Mouse (Mus musculus) liver, embryonic 13.5 days (tissue): ENCODE measurements around the gene Prss53. TPM values are rescaled to one million over a fixed set of nuclear protein-coding genes. Genes with fewer than 3 reads are reported as not detected.

Experiments used
- ATAC-seq: fragments of 200-750 bp; cut with Nextera tagmentation; 2 replicates; pipeline ENCODE4 v1.8.0; 2017; ENCODE audit warnings: low read depth, mild to moderate bottlenecking, moderate number of reproducible peaks, moderate library complexity
- DNase-seq: peaks from one replicate; pipeline ENCODE4 v3.0.0; 2022
- H3K27ac ChIP-seq: fragments of 300-500 bp; sonication (generic); 2 replicates; pipeline ENCODE4 v1.5.1; 2015; ENCODE audit warnings: moderate library complexity, mild to moderate bottlenecking, inconsistent platforms
- H3K27me3 ChIP-seq: fragments of 300-500 bp; sonication (generic); 2 replicates; pipeline ENCODE4 v1.6.1; 2015; ENCODE audit warnings: mild to moderate bottlenecking, inconsistent platforms
- H3K36me3 ChIP-seq: fragments of 300-500 bp; sonication (generic); 2 replicates; pipeline ENCODE4 v1.6.1; 2015; ENCODE audit warnings: mild to moderate bottlenecking, inconsistent platforms
- H3K4me1 ChIP-seq: fragments of 300-500 bp; sonication (generic); replicated peaks from 2 replicates; pipeline ENCODE4 v1.6.1; 2015; ENCODE audit warnings: inconsistent platforms
- H3K4me2 ChIP-seq: fragments of 300-500 bp; sonication (generic); 2 replicates; pipeline ENCODE4 v1.6.1; 2015; ENCODE audit warnings: inconsistent platforms, mild to moderate bottlenecking, moderate library complexity
- H3K4me3 ChIP-seq: fragments of 300-500 bp; sonication (generic); replicated peaks from 2 replicates; pipeline ENCODE4 v1.5.1; 2015; ENCODE audit warnings: mild to moderate bottlenecking, inconsistent platforms
- H3K9ac ChIP-seq: fragments of 300-500 bp; sonication (generic); 2 replicates; pipeline ENCODE4 v1.6.1; 2015; ENCODE audit warnings: mild to moderate bottlenecking, inconsistent platforms
- H3K9me3 ChIP-seq: fragments of 300-500 bp; sonication (generic); replicated peaks from 2 replicates; pipeline ENCODE4 v1.6.1; 2016; ENCODE audit warnings: inconsistent platforms
- WGBS: fragments of 180-500 bp; shearing (Covaris S2); methylation state at CpG from one replicate; pipeline ENCODE4 v1.1.7; 2015; ENCODE audit not compliant: insufficient replicate concordance; 5-methylcytosine and 5-hydroxymethylcytosine counted together
- polyA plus RNA-seq: library from polyadenylated mRNA; unstranded; fragments of >200 nt; fragmentation: Nextera tagmentation; extraction: Ambion mirVana; gene quantifications from 2 replicates; pipeline ENCODE4 v1.2.1, GENCODE M21; 2015

Prss53 gene
- polyA plus RNA-seq, 1 experiment from 2014 or later: 0.24 TPM

DNA sequence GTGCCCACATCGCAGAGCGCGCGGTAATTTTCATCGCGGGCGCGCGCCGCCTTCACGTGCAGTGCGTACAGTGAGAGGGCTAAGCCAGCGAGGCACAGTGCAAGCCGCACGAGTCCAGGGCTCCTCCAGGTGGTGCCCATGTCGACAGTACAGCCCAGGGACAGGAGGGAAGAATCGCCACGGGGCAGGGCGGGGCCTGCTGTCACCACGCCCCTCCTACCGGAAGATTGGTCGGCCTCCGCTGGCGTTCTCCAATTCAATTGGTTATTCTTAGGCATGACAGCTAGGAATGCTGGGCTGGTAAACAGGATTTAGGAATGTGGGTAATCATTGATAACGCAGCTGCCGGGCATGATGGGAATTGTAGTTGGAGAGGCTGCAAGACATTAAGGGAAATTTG lies 4.7 kb upstream of the Prss53 start, which contains the start of the genes Gm21974 and Vkorc1:
Gene Gm21974 (minus strand): TSS at position 13 of the 400 bp plus-strand sequence.
Gene Vkorc1 (minus strand): TSS at position 176 of the 400 bp plus-strand sequence.
- H3K9ac ChIP-seq: peak within 1 kb of the TSS; percentile 79
- H3K36me3 ChIP-seq: peaks cover 25% of the 10 kb centered on the region
- H3K4me3 ChIP-seq: peak within 1 kb of the TSS; percentile 70
- peak; percentile 96 for ATAC-seq
- DNase-seq: peak; percentile 97
- peaks cover 60% of the 10 kb centered on the region for H3K4me1 ChIP-seq
- 0% methylated on average over 26 of the region's 26 CpGs for WGBS
- H3K4me2 ChIP-seq: peak within 1 kb of the TSS; percentile 90
- H3K27me3 ChIP-seq: no peaks in the 10 kb centered on the region
- no peaks in the 10 kb centered on the region for H3K9me3 ChIP-seq
- peak within 1 kb of the TSS; percentile 86 for H3K27ac ChIP-seq

DNA sequence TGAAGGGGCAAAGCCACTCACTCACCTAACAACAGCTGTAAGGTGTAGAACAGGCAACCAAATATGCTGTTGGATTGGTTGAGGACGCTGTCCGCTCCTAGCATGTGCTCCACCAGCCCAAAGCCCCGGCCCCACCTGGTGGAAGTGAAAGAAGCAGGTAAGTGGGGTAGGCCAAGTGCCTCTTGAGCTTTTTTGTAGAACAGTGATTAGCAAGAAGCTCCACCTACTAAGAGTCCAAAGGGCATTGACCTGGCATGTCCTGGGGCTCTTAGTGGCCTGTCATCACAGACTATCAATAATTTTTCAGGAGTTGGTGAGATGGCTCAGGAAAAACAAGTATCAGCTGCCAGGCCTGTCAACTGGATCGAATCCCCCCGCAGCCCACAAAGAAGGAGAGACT lies 3.7 kb upstream of the Prss53 start:
- H3K9me3 ChIP-seq: no peaks in the 10 kb centered on the region
- DNase-seq: no peak
- ATAC-seq: no peak
- peak overlapping the region; percentile 70 for H3K4me3 ChIP-seq
- no peaks in the 10 kb centered on the region for H3K27me3 ChIP-seq
- peak overlapping the region; percentile 79 for H3K9ac ChIP-seq
- H3K27ac ChIP-seq: peak overlapping the region; percentile 86
- H3K36me3 ChIP-seq: peaks cover 28% of the 10 kb centered on the region
- 75% methylated on average over 5 of the region's 5 CpGs for WGBS
- peaks cover 50% of the 10 kb centered on the region for H3K4me1 ChIP-seq
- H3K4me2 ChIP-seq: peak overlapping the region; percentile 90

DNA sequence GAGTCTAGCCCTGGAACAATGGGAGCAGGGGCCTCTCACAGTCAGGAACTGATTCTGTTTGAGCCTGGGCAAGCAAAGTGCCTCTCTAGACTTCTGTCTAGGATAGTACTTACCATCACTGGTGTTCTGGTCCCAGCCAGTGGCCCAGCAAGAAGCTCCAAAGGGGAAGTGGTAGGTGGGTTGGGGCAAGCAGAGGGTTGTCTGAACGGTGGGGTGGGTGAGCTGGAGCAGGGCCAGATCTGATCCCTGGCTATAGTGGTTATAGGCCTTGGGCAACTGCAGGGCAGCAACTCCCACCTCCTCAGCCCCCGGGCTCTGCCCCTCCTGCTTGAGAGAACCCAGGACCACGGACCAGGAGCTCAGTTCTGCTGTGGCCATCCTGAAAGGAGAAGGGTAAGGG lies 1.9 kb downstream of the Prss53 start:
- no peak overlapping the region for H3K4me2 ChIP-seq
- peaks cover 84% of the 10 kb centered on the region for H3K36me3 ChIP-seq
- no peak overlapping the region for H3K27ac ChIP-seq
- ATAC-seq: no peak
- no peak for DNase-seq
- H3K4me3 ChIP-seq: no peak overlapping the region
- H3K4me1 ChIP-seq: peaks cover 20% of the 10 kb centered on the region
- no peaks in the 10 kb centered on the region for H3K27me3 ChIP-seq
- no peak overlapping the region for H3K9ac ChIP-seq
- no peaks in the 10 kb centered on the region for H3K9me3 ChIP-seq
- 57% methylated on average over 3 of the region's 3 CpGs for WGBS

- Histone ChIP-seq H3K27ac (no peak overlapping the region), H3K36me3 (peaks cover 85% of the 10 kb centered on the region), H3K4me2 (no peak overlapping the region), H3K4me3 (no peak overlapping the region), H3K27me3 (no peaks in the 10 kb centered on the region), H3K4me1 (peaks cover 25% of the 10 kb centered on the region), H3K9me3 (0 out of 2 replicates have a peak, but pooled peaks cover 5% of the 10 kb centered on the region), H3K9ac (no peak overlapping the region)
- no peak for ATAC-seq
- WGBS: 75% methylated on average over 3 of the region's 3 CpGs
- DNase-seq: no peak
Observed at GRCm38 (mm10) chr7:127887781-127888180, 3.0 kb downstream of the Prss53 start.

DNA sequence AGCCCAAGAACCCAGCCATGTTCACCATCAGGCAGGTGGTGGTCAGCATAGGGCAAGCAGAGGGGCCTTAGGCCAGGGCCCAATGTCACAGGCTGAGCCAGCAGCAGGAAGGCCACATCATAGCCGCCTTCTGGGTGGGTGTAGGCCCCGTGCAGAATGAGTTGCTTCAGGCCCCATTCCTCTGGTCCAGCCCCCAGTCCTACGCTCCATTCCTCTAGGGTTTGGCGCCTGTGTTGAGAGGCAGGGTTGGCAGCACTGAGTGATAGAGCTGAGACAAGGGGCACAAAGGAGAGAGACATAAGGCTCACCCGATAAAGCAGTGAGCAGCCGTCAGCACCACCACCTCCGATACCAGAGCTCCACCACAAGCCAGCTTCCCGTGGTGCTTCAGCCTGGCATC lies 3.6 kb downstream of the Prss53 start:
- Histone ChIP-seq H3K4me1 (peaks cover 25% of the 10 kb centered on the region), H3K4me2 (no peak overlapping the region), H3K27ac (no peak overlapping the region), H3K9ac (no peak overlapping the region), H3K27me3 (no peaks in the 10 kb centered on the region), H3K4me3 (no peak overlapping the region), H3K9me3 (peaks cover 10% of the 10 kb centered on the region), H3K36me3 (peaks cover 85% of the 10 kb centered on the region)
- ATAC-seq (0 out of 2 replicates have a peak, but pooled peaks have one; percentile 15), DNase-seq (no peak)
- WGBS: 83% methylated on average over 8 of the region's 8 CpGs

GRCm38 (mm10) chr7:127886551-127886950 lies 4.2 kb downstream of the Prss53 start:
- H3K9ac ChIP-seq: no peak overlapping the region
- peaks cover 85% of the 10 kb centered on the region for H3K36me3 ChIP-seq
- H3K9me3 ChIP-seq: peaks cover 17% of the 10 kb centered on the region
- H3K4me2 ChIP-seq: no peak overlapping the region
- 78% methylated on average over 6 of the region's 6 CpGs for WGBS
- ATAC-seq (no peak), DNase-seq (no peak)
- H3K4me1 ChIP-seq: peaks cover 25% of the 10 kb centered on the region
- H3K27me3 ChIP-seq: no peaks in the 10 kb centered on the region
- peak overlapping the region; percentile 38; the same call in 1 of the 2 replicates for H3K27ac ChIP-seq
- H3K4me3 ChIP-seq: no peak overlapping the region

GRCm38 (mm10) chr7:127885951-127886350 lies 4.8 kb downstream of the Prss53 start:
- peak overlapping the region; percentile 38; the same call in 1 of the 2 replicates for H3K27ac ChIP-seq
- WGBS: 47% methylated on average over 6 of the region's 6 CpGs
- no peak overlapping the region for H3K9ac ChIP-seq
- no peak overlapping the region for H3K4me3 ChIP-seq
- H3K4me2 ChIP-seq: no peak overlapping the region
- no peaks in the 10 kb centered on the region for H3K27me3 ChIP-seq
- DNase-seq (no peak), ATAC-seq (no peak)
- H3K36me3 ChIP-seq: peaks cover 88% of the 10 kb centered on the region
- peaks cover 23% of the 10 kb centered on the region for H3K9me3 ChIP-seq
- peaks cover 25% of the 10 kb centered on the region for H3K4me1 ChIP-seq

GRCm38 (mm10) chr7:127880431-127880830 lies 10.3 kb downstream of the Prss53 start:
- no peak for ATAC-seq
- Histone ChIP-seq H3K9me3 (peaks cover 52% of the 10 kb centered on the region), H3K36me3 (peaks cover 80% of the 10 kb centered on the region), H3K4me1 (peaks cover 32% of the 10 kb centered on the region), H3K9ac (no peak overlapping the region), H3K4me3 (no peak overlapping the region), H3K4me2 (no peak overlapping the region), H3K27me3 (no peaks in the 10 kb centered on the region), H3K27ac (no peak overlapping the region)
- no peak for DNase-seq
- WGBS: 91% methylated on average over 12 of the region's 12 CpGs

DNA sequence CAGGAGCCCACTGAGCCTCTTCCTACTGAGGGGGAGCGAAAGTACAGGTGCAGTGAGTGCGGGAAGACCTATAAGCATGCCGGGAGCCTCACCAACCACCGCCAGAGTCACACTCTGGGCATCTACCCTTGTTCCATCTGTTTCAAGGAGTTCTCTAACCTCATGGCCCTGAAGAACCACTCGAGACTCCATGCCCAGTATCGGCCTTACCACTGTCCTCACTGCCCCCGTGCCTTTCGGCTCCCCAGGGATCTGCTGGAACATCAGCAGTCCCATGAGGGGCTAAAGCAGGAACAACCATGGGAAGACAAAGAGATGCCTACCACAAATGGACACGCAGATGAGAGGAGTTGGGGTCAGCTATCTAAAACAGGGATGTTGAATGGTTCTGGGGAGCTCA lies 11.5 kb downstream of the Prss53 start:
- WGBS: 92% methylated on average over 9 of the region's 9 CpGs
- Histone ChIP-seq H3K27ac (no peak overlapping the region), H3K27me3 (no peaks in the 10 kb centered on the region), H3K9me3 (peaks cover 52% of the 10 kb centered on the region), H3K9ac (no peak overlapping the region), H3K4me2 (no peak overlapping the region), H3K36me3 (peaks cover 70% of the 10 kb centered on the region), H3K4me1 (peaks cover 33% of the 10 kb centered on the region), H3K4me3 (no peak overlapping the region)
- DNase-seq (no peak), ATAC-seq (no peak)

DNA sequence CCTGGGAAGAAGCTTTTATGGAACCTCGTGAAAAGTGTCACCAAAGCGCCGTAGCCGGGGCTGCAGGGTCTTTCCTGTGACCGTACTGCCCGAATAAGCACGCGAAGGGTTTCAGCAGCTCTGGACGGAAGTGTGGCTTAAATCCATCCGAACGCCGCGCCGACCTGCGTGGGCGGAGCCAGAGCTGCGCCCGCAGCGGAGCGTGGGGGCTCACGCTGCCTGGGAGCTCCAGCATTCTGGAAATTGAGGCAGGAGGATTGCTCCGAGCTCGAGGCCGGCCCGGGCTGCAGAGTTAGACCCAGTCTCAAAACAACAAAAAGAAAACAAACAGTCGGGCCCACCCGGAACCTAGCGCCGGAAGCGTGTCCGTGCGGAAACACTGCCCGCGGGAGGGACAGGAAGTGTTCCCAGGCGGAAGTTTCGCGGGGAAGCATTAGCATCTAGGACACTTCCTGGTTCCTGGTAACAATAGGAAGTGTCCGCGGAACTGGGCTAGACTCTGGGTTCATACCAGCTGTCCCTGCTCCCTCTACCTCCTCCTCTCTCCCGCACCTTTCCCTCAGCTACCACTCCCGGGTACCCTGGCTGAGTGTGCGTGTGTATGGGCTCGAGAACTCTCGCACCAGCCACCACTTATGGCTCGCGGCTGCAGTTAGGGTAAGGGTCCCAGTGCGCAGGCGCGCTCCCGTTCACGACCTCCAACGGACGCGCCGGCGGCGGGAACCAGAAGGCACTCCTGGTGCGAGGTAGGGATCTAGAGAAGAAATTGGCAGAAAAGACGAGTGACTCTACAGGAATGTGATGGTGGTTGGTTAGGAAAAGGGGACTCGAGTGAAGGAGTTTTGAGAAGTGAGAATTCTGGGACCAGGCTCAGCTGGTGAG lies 14.1 kb downstream of the Prss53 start, which contains the start of gene Zfp668:
Gene Zfp668 (minus strand): TSS at position 362 of the 882 bp plus-strand sequence.
- H3K27ac ChIP-seq: peak within 1 kb of the TSS; percentile 96
- peak; percentile 84 for DNase-seq
- WGBS: under 1% methylated on average over 60 of the region's 60 CpGs
- peaks cover 37% of the 10 kb centered on the region for H3K9me3 ChIP-seq
- H3K9ac ChIP-seq: peak within 1 kb of the TSS; percentile 98
- peaks cover 40% of the 10 kb centered on the region for H3K4me1 ChIP-seq
- peak within 1 kb of the TSS; percentile 87 for H3K4me2 ChIP-seq
- peak within 1 kb of the TSS; percentile 93 for H3K4me3 ChIP-seq
- peaks cover 54% of the 10 kb centered on the region for H3K36me3 ChIP-seq
- ATAC-seq: peak; percentile 76
- no peaks in the 10 kb centered on the region for H3K27me3 ChIP-seq

GRCm38 (mm10) chr7:127876041-127876466 lies 14.7 kb downstream of the Prss53 start, which contains the start of gene Zfp646:
TSS of gene Zfp646 (plus strand) at chr7:127876221.
- ATAC-seq (peak; percentile 81), DNase-seq (peak; percentile 74)
- H3K27me3 ChIP-seq: no peaks in the 10 kb centered on the region
- peak within 1 kb of the TSS; percentile 87 for H3K4me2 ChIP-seq
- under 1% methylated on average over 41 of the region's 41 CpGs for WGBS
- peaks cover 30% of the 10 kb centered on the region for H3K9me3 ChIP-seq
- peak within 1 kb of the TSS; percentile 96 for H3K27ac ChIP-seq
- H3K4me3 ChIP-seq: peak within 1 kb of the TSS; percentile 93
- H3K36me3 ChIP-seq: peaks cover 54% of the 10 kb centered on the region
- H3K4me1 ChIP-seq: peaks cover 42% of the 10 kb centered on the region
- H3K9ac ChIP-seq: peak within 1 kb of the TSS; percentile 98
